Mouse (Mus musculus) megakaryocyte, embryonic 14.5 days (primary cell): ENCODE data around the gene Cers5. TPM values are rescaled to one million over a fixed set of nuclear protein-coding genes. Genes with fewer than 3 reads are reported as not detected.

ENCODE experiments used
- H3K27me3 ChIP-seq: replicated peaks from 2 replicates; pipeline ENCODE3; 2012; ENCODE audit warnings: inconsistent platforms
- H3K36me3 ChIP-seq: replicated peaks from 2 replicates; pipeline ENCODE3; 2012; ENCODE audit warnings: low read length, inconsistent platforms, mixed read lengths
- H3K4me1 ChIP-seq: 2 replicates; pipeline ENCODE4 v1.6.1; 2012; ENCODE audit warnings: inconsistent platforms
- H3K4me3 ChIP-seq: replicated peaks from 2 replicates; pipeline ENCODE3; 2012; ENCODE audit warnings: moderate library complexity, mild to moderate bottlenecking, inconsistent platforms
- H3K9me3 ChIP-seq: 2 replicates; pipeline ENCODE4 v1.6.1; 2012; ENCODE audit warnings: inconsistent platforms
- FLI1 ChIP-seq: IDR thresholded peaks from 2 replicates; pipeline ENCODE4 v1.6.1; 2012; ENCODE audit warnings: low read length, inconsistent platforms, mixed read lengths
- GATA1 ChIP-seq: IDR thresholded peaks from 3 replicates; pipeline ENCODE4 v1.6.1; 2012; ENCODE audit warnings: mixed read lengths, low read length, inconsistent platforms, borderline replicate concordance
- polyA plus RNA-seq: library from polyadenylated mRNA; stranded (reverse); fragments of >175 nt; gene quantifications from 2 replicates; pipeline ENCODE4 v1.2.3, GENCODE M21; 2012; ENCODE audit warnings: low replicate concordance; ENCODE audit not compliant: insufficient read depth

The Cers5 gene
- polyA plus RNA-seq, 1 experiment: 13.6 TPM

DNA sequence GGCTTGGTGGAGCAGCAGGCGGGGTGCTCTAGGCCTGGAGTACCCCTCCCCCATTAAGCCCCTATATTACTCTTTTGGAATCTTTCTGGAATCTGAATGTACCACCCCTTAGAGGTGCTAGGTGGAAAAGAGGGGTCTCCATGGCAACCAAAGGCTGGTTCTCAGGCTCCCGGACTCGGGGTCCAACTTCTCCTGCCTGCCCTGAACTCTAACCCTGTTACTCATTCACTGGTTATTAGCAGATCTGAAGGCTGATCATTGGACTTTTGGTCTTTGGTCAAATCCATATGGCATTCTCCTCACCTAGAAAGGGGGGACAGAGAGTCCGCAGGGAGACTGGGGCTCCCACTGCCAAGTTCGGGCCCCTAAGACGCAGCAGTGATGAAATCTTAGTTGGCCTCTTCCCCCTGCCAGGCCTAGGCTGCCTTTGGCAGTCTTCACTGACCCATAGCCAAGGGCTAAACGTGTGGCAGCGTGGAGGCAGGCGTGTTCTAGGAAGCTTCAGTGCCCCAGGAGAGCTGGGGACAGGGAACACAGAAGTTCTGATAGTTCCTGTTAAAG, 54.1 kb downstream of the Cers5 start:
- H3K9me3 ChIP-seq: no peaks in the 10 kb centered on the region
- peaks cover 52% of the 10 kb centered on the region for H3K4me1 ChIP-seq
- peaks cover 10% of the 10 kb centered on the region for H3K36me3 ChIP-seq
- TF ChIP-seq GATA1 (no peak), FLI1 (no peak)
- H3K27me3 ChIP-seq: peaks cover 34% of the 10 kb centered on the region
- no peak overlapping the region for H3K4me3 ChIP-seq

DNA sequence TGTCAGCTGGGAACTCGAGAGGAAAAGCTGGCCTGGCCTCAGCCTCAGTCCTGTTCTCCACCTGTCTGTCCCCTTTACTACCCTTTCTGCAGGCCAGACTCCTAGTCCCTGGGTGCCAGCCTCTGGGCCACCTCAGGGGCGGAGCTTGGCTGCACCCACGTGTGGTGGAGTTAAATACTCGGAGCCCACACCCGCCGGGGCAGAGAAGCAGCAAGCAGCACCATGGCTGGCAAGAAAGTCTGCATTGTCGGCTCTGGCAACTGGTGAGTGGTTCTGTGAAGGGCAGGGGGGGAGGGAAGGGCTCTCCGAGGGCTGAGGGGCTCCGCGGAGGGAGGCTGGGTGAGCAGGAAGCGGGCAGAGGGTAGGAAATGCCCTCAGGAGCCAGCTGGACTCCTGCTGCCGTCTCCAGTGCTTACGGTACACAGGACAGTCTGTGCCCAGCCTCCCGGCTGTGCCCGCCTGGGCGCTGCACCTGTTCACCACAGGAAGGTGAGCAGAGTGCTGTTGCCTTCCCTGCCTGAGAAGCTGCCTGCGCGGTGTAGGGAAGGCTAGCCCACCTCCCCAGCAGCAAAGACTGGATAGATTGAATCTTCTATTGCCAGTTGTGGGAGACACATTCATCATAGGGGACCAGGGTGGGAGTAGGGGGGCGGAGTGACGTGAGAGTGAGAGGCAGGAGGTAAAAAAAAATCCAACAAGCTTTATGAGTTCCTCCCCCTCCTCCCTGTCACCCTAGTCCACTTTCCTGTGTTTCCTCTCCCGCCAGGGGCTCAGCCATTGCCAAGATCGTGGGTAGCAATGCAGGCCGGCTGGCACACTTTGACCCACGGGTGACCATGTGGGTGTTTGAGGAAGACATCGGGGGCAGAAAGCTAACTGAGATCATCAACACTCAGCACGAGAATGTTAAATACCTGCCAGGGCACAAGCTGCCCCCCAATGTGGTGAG, 55.0 kb downstream of the Cers5 start, which contains the start of gene Gpd1:
TSS of gene Gpd1 (plus strand) at position 130 of the 949 bp plus-strand sequence.
- H3K4me3 ChIP-seq: no peak within 1 kb of the TSS
- peaks cover 18% of the 10 kb centered on the region for H3K36me3 ChIP-seq
- peaks cover 45% of the 10 kb centered on the region for H3K4me1 ChIP-seq
- no peaks in the 10 kb centered on the region for H3K9me3 ChIP-seq
- peaks cover 34% of the 10 kb centered on the region for H3K27me3 ChIP-seq
- TF ChIP-seq GATA1: no peak
- no peak for TF ChIP-seq FLI1

DNA sequence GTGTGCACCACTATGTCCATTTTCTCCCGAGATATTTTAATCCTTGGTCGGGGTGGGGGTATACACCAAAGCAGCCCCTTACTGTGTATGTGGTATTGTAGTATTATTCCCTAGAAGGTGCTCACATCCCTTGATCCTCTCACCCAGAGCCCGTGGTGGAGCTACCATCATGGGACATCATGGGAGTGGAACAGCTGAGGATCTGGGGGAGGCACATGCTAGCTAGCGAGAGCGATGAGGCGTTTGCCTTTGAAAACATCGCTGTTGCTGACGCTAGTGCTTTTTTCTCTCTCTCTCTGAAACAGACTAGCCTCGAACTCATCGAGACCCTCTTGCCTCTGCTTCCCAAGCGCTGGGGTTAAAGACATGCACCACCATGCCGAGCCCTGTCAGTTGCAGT, 55.9 kb downstream of the Cers5 start:
- TF ChIP-seq FLI1 (no peak), GATA1 (no peak)
- Histone ChIP-seq H3K4me3 (no peak overlapping the region), H3K9me3 (no peaks in the 10 kb centered on the region), H3K27me3 (peaks cover 34% of the 10 kb centered on the region), H3K36me3 (peaks cover 27% of the 10 kb centered on the region), H3K4me1 (peaks cover 38% of the 10 kb centered on the region)

DNA sequence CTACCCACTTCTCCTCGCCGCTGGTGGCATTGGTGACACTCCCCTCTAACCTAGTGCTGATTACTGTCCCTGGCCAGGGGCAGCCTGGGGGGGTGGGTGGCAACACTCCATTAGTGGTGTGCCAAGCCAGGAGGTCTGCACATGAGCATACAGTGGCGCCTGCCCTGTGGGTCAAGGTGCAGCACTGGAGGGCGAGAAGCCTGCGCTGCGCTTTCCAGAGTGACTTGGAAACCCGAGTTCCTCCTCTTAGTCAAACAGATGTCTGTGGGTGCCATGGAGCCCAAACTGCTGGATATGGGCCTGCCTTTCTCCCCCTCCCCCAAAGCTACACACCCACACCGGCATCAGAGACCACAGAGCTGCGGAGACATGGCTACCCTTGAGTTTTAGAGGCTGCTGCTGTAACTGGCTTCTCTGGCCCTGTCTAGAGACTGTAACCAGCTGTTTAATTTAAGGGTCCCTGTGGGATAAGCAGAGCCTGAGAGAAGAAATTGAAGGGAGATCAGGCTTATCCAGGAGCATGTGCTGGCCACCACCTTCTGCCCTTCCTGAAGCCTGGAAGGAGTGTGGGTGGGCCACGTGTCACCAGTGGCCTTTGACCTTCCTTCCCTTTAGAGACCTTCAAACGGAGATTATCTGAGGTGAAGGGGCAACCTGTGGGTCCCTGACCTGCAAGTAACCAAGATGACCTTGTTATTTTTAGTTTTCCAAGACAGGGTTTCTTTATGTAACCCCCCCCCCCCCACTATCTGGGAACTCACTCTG, 56.5 kb downstream of the Cers5 start:
- peaks cover 37% of the 10 kb centered on the region for H3K4me1 ChIP-seq
- H3K9me3 ChIP-seq: no peaks in the 10 kb centered on the region
- peaks cover 33% of the 10 kb centered on the region for H3K36me3 ChIP-seq
- TF ChIP-seq GATA1: no peak
- TF ChIP-seq FLI1: no peak
- peaks cover 34% of the 10 kb centered on the region for H3K27me3 ChIP-seq
- no peak overlapping the region for H3K4me3 ChIP-seq

DNA sequence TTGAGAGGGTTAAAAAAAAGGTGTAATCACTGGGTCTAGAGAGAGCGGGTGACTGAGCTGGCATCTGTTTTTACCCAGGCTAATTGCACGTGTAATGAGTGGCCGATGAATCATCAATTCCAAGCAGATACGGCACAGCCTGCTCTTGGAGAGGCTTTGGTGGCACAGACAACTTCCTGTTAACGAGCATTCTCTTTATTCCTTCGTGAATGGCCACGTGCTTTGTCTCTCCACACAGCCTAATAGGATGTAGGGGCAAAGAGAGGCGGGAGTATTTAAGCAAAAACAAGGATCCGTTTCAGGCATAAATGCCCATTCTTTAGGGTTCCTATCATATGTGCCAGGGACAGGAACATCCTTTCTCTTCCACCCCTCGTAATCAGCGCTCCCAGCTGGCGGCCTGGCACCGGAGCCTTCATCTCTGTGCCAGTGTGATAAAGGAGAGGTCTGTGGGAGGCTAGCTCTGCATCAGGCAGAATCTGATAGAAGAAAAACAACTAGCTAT, 57.3 kb downstream of the Cers5 start:
- Histone ChIP-seq H3K27me3 (peaks cover 29% of the 10 kb centered on the region), H3K9me3 (no peaks in the 10 kb centered on the region), H3K4me3 (peak overlapping the region; percentile 30), H3K4me1 (peaks cover 37% of the 10 kb centered on the region), H3K36me3 (peaks cover 41% of the 10 kb centered on the region)
- TF ChIP-seq GATA1 (no peak), FLI1 (no peak)

DNA sequence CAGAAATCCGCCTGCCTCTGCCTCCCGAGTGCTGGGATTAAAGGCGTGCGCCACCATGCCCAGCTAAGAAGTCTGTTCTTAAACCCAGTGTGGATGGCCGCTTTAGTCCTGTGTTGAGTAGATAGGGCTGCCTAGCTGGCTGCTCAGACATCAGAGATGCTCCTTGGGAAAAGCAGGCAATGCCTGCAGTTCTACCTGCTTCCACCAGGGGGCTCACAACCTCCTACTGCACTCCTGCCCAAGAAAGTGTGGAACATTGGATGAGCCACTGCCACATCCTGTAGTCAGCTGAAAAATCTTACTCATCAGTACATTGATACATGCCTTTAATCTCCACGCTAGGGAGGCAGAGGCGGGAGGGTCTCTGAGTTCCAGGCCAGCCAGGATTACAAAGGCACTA, 57.8 kb downstream of the Cers5 start:
- H3K36me3 ChIP-seq: peaks cover 46% of the 10 kb centered on the region
- peaks cover 37% of the 10 kb centered on the region for H3K4me1 ChIP-seq
- no peaks in the 10 kb centered on the region for H3K9me3 ChIP-seq
- TF ChIP-seq FLI1: no peak
- no peak overlapping the region for H3K4me3 ChIP-seq
- peaks cover 25% of the 10 kb centered on the region for H3K27me3 ChIP-seq

DNA sequence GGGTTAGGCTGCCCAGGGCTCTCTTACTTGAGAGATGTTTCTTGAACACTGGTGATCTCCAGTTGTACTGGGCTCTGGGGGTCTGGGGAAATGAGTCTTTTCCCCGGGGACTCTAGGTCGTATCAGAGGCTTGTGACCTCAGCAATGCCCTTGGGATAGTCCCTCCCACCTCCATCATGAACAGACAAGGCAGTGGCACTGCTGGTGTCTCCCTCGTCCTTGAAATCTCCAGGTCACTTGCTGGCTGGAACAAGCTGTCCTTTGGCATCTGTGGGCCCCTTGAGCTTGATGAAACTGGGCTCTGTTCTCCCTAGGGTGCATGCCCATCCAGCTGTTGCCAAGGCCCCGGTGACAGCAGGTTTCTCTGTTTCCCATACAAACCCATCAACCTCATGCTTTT, 58.5 kb downstream of the Cers5 start:
- H3K4me1 ChIP-seq: peaks cover 37% of the 10 kb centered on the region
- peaks cover 21% of the 10 kb centered on the region for H3K27me3 ChIP-seq
- H3K36me3 ChIP-seq: peaks cover 53% of the 10 kb centered on the region
- no peak for TF ChIP-seq GATA1
- TF ChIP-seq FLI1: no peak
- H3K9me3 ChIP-seq: no peaks in the 10 kb centered on the region
- H3K4me3 ChIP-seq: no peak overlapping the region

DNA sequence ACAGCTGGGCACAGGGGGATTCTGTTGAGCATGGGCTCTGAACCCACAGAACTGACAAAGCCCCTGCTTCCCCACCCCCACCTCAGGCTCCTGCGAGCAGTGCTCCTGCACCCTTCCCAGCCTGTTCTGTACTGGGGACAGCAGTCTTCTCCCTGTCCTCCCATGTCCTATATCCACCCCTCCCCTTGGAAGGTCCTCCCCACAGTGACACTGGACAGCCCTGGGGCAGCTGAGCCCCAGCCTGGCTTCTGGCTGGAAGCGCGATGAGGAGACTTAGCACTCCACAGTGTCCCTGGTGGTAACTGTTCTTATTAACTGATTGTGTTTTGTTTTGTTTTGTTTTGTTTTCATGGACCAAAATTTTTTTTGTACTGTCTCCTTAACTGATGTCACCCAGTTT, 59.1 kb downstream of the Cers5 start:
- Histone ChIP-seq H3K27me3 (peaks cover 17% of the 10 kb centered on the region), H3K4me1 (peaks cover 37% of the 10 kb centered on the region), H3K4me3 (no peak overlapping the region), H3K9me3 (no peaks in the 10 kb centered on the region), H3K36me3 (peaks cover 59% of the 10 kb centered on the region)
- TF ChIP-seq FLI1 (no peak), GATA1 (no peak)

DNA sequence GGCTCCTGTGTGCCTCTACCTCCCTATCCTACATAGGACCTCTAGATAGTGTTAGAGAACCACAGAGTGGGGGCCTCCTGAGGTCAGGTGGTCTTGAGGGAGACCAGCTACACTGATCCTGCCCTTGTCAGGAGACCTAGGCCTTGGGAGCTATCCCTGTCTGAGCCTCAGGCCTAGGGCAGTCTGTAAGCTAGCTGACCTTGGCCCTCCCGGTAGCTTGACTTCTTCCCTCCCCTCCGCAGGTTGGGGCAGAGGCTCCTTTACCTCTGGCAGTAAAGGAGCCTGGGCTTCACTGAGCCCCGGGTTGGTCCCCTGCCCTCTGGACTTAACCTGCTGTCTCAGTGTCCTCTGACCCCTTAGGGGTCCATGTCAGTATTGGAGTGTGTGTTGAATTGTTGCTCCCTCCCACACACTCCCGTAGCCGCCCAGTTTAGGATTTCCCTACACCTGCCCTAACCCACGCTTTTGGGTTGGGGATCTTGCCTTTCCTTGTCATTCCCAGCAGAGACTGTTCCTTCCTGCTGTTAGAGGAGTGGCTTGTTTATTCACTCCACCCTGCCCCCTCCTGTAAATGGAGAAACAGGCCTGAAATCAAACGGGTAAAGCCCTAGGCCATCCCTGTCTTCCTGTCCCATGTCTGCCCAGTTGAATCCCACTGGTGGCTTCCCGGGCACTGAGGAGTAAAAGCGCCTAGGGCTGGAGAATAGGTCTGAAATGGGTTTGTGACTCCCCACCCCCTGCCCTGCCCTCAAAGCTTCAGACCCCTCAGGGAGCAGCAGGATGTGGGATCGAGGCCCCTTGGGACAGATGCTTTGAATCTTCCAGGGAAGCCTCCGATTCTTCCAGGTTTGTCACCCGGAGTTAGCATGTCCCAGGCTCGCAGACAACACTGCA, 59.8 kb downstream of the Cers5 start:
- TF ChIP-seq FLI1 (no peak), GATA1 (no peak)
- peaks cover 34% of the 10 kb centered on the region for H3K4me1 ChIP-seq
- H3K9me3 ChIP-seq: no peaks in the 10 kb centered on the region
- no peak overlapping the region for H3K4me3 ChIP-seq
- peaks cover 65% of the 10 kb centered on the region for H3K36me3 ChIP-seq
- H3K27me3 ChIP-seq: peaks cover 11% of the 10 kb centered on the region
